Mouse (Mus musculus): Measurements from ENCODE around the gene Tshz2.
A peak's percentile ranks its signal among the peaks of the same experiment; 100 is the strongest.

Gene Tshz2

DNA sequence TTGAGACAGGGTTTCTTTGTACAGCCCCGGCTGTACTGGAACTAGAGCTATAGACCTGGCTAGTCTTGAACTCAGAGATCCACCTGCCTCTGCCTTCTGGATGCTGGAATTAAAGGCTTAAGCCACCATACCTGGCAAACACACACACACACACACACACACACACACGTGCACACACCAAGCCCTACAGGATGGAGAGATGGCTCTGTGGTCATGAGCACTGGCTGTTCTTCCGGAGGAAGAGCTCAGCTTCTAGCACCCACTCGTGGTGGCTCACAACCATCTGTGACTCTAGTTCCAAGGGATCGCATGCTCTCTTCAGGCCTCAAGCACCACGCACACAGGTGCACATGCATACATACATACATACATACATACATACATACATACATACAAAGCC, 471.6 kb downstream of the Tshz2 start:
- no peak for DNase-seq (ENCODE audit: low read depth, low spot score)

DNA sequence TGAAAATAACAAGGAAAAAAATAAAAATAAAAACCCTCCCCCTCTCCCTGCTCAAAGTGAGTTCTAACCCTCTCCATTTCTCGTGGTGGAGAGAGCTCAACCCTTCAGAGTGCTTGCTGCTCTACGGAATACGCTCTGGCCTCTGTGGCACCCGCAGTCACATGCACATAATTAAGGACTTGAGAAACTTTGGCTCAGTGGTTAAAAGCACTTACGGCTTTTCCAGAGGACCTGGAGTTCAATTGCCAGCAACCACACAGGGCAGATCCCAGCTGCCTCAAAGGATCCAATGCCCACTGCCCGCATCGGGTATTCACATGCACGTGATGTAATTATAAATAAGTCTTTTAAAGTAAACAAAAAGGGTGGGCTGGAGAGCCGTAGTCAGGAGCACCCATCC, 473.2 kb downstream of the Tshz2 start:
- DNase-seq (ENCODE audit: low read depth, low spot score), result no peak

GRCm38 (mm10) chr2:170107791-170108190, 475.0 kb downstream of the Tshz2 start:
- DNase-seq (ENCODE audit: low read depth, low spot score), result no peak

- DNase-seq (ENCODE audit: low read depth, low spot score), result no peak
Observed at GRCm38 (mm10) chr2:170109528-170109927, 476.7 kb downstream of the Tshz2 start.

DNA sequence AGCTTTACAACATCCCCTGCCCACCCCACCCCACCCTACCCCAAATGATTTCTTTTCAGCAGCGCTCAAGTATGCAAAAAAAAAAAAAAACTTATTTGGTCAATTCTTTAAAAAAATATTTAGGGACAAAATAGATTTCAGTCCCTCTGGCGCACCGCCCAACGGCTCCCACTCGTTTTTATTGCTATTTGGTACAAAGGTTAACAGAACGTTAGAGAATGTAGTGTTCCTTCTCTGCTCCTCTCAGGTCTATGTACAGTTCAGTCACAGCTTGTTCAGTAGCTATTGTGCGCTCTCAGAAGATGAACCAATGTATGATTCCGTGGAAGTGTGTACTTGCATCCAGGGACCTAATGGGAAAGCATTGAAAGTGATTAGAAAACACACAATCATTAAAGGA, 477.5 kb downstream of the Tshz2 start:
- DNase-seq (ENCODE audit: low read depth, low spot score), result no peak

DNA sequence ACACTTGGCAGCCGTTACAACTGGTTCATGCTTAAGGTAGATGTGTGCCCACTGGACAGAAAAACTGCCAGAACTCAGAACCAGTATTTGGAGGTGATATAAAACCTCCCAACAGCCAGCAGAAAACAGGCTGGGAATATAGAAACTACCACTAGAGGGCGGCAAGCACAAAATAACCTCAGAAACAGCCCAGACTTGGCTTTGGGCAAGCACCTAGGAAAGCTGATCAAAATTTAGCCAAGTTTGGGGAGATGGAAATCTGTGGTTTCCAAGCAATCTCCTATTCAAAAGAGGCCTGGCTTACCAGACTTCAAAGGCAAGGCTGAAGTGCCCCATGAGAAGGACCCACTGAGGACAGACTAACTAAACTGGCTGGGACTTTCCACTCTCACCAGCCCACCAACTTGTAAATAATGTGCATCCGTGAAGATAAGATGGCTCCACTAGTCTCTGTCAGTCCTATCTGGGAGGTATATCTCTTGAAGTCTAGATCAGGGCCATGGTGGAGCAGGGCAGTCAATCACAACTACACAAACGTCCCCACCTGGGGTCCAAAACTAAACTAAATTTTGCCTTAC, 484.0 kb downstream of the Tshz2 start:
- DNase-seq (ENCODE audit: low read depth, low spot score), result peak; percentile 74

DNA sequence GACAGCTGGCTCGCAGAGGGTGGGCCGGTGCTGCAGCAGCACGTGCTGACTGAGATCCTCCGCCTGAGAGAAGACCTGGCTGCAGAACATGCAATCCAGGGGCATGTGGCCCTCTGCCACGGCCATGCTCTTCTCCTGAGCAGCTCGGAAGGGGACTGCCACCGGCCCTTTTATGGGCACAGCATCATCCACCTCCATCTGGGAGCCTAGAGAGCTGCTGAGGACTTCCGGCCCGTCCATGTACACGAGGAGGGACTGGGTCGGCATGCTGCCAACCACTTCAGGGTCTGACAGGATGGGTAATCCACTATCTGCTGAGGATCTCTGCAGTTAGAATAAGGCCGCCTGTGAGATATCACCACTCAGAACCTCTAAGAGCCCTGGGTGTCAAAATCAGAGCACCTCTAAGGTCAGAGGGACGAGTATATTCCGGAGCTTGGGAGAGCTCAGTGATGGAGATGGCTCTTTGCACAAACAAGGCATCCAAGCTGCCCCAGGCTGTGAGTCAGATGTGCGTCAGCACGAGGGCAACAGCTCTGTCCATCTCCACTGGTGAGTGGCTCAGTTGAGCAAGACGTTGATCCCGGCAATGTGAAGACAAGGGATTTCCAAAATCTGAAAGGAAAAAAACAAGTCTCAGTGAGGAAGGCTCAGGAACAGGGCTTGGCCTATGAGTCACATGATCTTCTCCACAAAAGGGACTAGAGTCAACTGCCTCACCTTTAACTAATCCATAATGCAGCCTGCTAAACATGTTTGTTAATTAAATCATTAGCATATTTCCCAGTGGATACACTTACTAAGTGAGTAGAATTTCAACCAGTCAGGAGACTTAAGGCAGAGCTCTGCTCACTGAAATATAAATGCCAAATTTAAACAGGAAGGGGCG, 487.6 kb downstream of the Tshz2 start:
- no peak for DNase-seq (ENCODE audit: low read depth, low spot score)
